Mouse (Mus musculus): ENCODE measurements around the gene Zdhhc1. TPM values are rescaled to one million over a fixed set of nuclear protein-coding genes. Genes with fewer than 3 reads are reported as not detected.

Zdhhc1 gene
- polyA plus RNA-seq, 1 experiment from 2014 or later, result 15.0 TPM

DNA sequence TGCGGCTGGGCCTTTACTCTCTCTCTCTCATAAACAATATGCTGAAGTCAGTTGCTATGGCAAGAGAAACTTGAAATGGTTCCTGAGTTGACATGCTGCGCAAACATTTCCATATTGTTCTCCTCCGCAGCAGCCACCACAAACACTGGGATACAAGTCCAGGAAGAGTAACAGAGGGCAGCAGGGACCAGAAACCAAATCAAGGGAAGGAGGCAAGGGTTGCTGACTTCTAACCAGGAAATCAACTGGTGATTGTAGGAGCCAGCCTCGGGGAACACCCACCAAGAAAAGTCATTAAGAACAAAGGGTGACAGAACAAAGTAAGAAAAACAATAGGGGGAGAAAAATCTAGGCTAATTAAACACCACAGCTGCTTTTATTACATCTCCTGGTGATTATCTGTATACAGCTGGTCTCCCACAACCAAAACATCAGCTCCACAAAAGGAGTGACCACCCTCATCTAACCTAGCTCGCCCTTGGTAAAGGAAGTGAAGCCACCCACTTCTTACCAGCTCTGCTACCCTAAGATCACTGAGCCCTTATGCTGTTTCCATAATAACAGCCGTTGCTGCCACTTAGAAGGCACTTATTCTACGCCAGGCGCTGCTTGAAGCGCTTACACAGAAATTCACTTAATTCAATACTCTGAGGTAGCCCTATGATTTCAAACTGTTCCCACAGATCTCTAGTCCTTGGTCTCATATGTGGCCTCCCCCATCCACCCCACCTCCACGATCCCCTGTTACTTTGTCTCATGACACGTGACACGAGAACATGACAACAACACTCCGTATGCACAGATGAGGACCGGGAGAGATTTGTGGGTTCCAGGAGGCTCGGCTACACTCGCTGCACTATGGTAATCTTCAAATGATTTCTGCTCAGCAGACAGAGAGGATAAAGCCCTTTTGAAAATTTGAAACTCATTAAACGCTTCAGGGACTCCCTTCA is 1.1 kb downstream of the Zdhhc1 start:
- DNase-seq (ENCODE audit: low spot score) (no peak), ATAC-seq (replicated peaks; ENCODE audit: insufficient number of reproducible peaks, low FRiP score, low TSS enrichment, low read depth) (no peak)
- Histone ChIP-seq H3K4me3 (ENCODE audit: low read depth, low read length) (peak overlapping the region; percentile 85; the same call in 1 of the 2 replicates), H3K27me3 (ENCODE audit: control insufficient read depth, insufficient read depth, low read length) (no peaks in the 10 kb centered on the region), H3K4me2 (ENCODE audit: low read depth, low read length) (peak overlapping the region; percentile 93), H3K36me3 (replicated peaks; ENCODE audit: control insufficient read depth, insufficient read depth, low read depth, low read length) (no peaks in the 10 kb centered on the region), H3K27ac (replicated peaks; ENCODE audit: low read depth, low read length) (no peak overlapping the region), H3K4me1 (ENCODE audit: control insufficient read depth, insufficient read depth, low read length) (no peaks in the 10 kb centered on the region), H3K9me3 (replicated peaks; ENCODE audit: control insufficient read depth, low read length) (no peaks in the 10 kb centered on the region), H3K9ac (replicated peaks; ENCODE audit: low read length) (no peak overlapping the region; the same call in 1 of the 2 replicates)
- 42% methylated on average over 17 of the region's 17 CpGs for WGBS

DNA sequence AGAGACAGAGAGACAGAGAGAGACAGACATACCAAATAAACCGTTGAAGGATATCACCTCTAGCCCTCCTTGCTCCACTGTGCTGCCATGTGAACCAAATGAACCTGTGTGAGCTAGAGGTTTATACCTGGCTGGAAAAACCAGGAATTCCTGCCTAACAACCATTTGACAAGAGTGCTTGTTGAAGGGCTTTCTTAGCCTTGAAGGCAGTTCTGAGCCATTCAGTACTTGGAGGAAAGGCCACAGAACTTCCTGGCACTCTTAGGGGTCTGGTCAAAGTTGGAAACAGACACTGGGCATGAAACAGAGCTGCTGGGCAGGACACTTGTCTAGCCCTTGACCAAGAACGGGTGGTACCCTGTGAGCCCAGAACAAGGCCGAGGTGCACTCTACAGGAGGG is 2.1 kb downstream of the Zdhhc1 start:
- H3K27me3 ChIP-seq (ENCODE audit: control insufficient read depth, insufficient read depth, low read length), result no peaks in the 10 kb centered on the region
- ATAC-seq (replicated peaks; ENCODE audit: insufficient number of reproducible peaks, low FRiP score, low TSS enrichment, low read depth), result no peak
- no peak overlapping the region for H3K27ac ChIP-seq (replicated peaks; ENCODE audit: low read depth, low read length)
- H3K4me2 ChIP-seq (ENCODE audit: low read depth, low read length), result no peak overlapping the region
- no peak overlapping the region for H3K9ac ChIP-seq (replicated peaks; ENCODE audit: low read length)
- no peak for DNase-seq (ENCODE audit: low spot score)
- H3K36me3 ChIP-seq (replicated peaks; ENCODE audit: control insufficient read depth, insufficient read depth, low read depth, low read length), result no peaks in the 10 kb centered on the region
- no peak overlapping the region for H3K4me3 ChIP-seq (ENCODE audit: low read depth, low read length)
- no peaks in the 10 kb centered on the region for H3K4me1 ChIP-seq (ENCODE audit: control insufficient read depth, insufficient read depth, low read length)
- 76% methylated on average over 3 of the region's 3 CpGs for WGBS
- no peaks in the 10 kb centered on the region for H3K9me3 ChIP-seq (replicated peaks; ENCODE audit: control insufficient read depth, low read length)

DNA sequence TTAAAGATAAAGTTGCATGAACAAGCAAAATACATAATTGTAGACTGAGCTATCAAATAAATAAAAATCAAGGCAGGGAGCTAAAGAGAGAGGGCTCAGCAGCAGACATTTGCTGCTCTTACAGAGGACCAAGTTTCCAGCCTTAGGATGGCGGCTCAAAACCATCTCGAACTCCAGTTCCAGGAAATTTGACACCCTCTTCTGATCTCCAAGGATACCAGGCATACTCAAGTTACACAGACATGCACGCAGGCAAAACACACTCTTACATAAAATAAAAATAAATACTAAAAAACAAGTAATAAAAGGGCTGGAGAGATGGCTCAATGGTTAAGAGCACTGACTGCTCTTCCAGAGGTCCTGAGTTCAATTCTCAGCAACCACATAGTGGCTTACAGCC is 3.2 kb downstream of the Zdhhc1 start:
- no peak for ATAC-seq (replicated peaks; ENCODE audit: insufficient number of reproducible peaks, low FRiP score, low TSS enrichment, low read depth)
- WGBS, result 12% methylated on average over 3 of the region's 3 CpGs

DNA sequence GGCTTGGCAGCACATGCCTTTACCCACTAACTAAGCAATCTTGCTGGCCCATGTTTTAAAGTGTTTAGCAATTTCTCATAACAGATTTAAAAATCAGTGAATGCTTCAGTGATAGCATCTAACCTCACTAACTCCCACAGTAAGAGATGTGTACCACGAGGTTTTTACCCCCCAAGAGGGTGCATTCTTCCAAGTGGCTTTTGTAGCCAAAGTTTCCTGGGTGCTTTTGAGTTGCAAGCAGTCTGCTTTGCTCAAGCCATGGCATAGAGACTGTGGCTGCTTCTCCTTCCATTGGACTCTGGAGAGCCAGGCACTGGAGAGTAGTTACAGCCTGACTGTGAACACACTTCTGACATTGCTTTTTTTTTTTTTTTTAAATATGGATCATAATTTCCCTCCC is 7.4 kb downstream of the Zdhhc1 start:
- no peaks in the 10 kb centered on the region for H3K4me1 ChIP-seq (ENCODE audit: control insufficient read depth, insufficient read depth, low read length)
- no peak for DNase-seq (ENCODE audit: low spot score)
- WGBS, result 52% methylated on average over 1 of the region's 1 CpGs
- no peak overlapping the region for H3K4me3 ChIP-seq (ENCODE audit: low read depth, low read length)
- no peak overlapping the region for H3K27ac ChIP-seq (replicated peaks; ENCODE audit: low read depth, low read length)
- no peaks in the 10 kb centered on the region for H3K36me3 ChIP-seq (replicated peaks; ENCODE audit: control insufficient read depth, insufficient read depth, low read depth, low read length)
- no peak overlapping the region for H3K9ac ChIP-seq (replicated peaks; ENCODE audit: low read length)
- H3K4me2 ChIP-seq (ENCODE audit: low read depth, low read length), result no peak overlapping the region
- H3K27me3 ChIP-seq (ENCODE audit: control insufficient read depth, insufficient read depth, low read length), result no peaks in the 10 kb centered on the region
- no peaks in the 10 kb centered on the region for H3K9me3 ChIP-seq (replicated peaks; ENCODE audit: control insufficient read depth, low read length)
- ATAC-seq (replicated peaks; ENCODE audit: insufficient number of reproducible peaks, low FRiP score, low TSS enrichment, low read depth), result no peak

More for the DNA sequence above, 3.2 kb downstream of the Zdhhc1 start:
- DNase-seq (ENCODE audit: low spot score), result no peak
- no peak overlapping the region for H3K27ac ChIP-seq (replicated peaks; ENCODE audit: low read depth, low read length)
- H3K4me2 ChIP-seq (ENCODE audit: low read depth, low read length), result no peak overlapping the region
- no peaks in the 10 kb centered on the region for H3K4me1 ChIP-seq (ENCODE audit: control insufficient read depth, insufficient read depth, low read length)
- H3K9me3 ChIP-seq (replicated peaks; ENCODE audit: control insufficient read depth, low read length), result no peaks in the 10 kb centered on the region
- H3K27me3 ChIP-seq (ENCODE audit: control insufficient read depth, insufficient read depth, low read length), result no peaks in the 10 kb centered on the region
- no peaks in the 10 kb centered on the region for H3K36me3 ChIP-seq (replicated peaks; ENCODE audit: control insufficient read depth, insufficient read depth, low read depth, low read length)
- no peak overlapping the region for H3K9ac ChIP-seq (replicated peaks; ENCODE audit: low read length)
- no peak overlapping the region for H3K4me3 ChIP-seq (ENCODE audit: low read depth, low read length)

DNA sequence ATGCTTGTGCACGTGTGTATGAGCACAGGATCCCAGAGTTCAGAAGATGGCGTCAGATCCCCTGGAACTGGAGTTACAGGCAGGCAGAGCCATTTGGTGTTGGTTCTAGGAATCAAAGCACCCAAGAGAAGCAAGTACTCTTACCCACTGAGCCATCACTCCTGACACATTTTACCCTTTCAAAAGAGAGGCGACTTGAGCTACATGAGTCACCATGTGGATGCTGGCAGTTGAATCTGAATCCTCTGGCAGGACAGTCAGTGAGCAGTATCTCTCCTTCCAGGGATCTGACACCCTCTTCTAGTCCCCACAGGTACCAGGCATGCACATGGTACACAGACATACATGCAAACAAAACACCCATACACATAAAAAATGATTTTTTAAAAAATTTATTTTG is 8.6 kb downstream of the Zdhhc1 start:
- WGBS, result 65% methylated on average over 3 of the region's 3 CpGs
- Histone ChIP-seq H3K4me3 (ENCODE audit: low read depth, low read length) (no peak overlapping the region), H3K27me3 (ENCODE audit: control insufficient read depth, insufficient read depth, low read length) (no peaks in the 10 kb centered on the region), H3K4me1 (ENCODE audit: control insufficient read depth, insufficient read depth, low read length) (no peaks in the 10 kb centered on the region), H3K4me2 (ENCODE audit: low read depth, low read length) (no peak overlapping the region), H3K36me3 (replicated peaks; ENCODE audit: control insufficient read depth, insufficient read depth, low read depth, low read length) (no peaks in the 10 kb centered on the region), H3K9me3 (replicated peaks; ENCODE audit: control insufficient read depth, low read length) (no peaks in the 10 kb centered on the region), H3K27ac (replicated peaks; ENCODE audit: low read depth, low read length) (no peak overlapping the region), H3K9ac (replicated peaks; ENCODE audit: low read length) (no peak overlapping the region)
- no peak for ATAC-seq (replicated peaks; ENCODE audit: insufficient number of reproducible peaks, low FRiP score, low TSS enrichment, low read depth)
- no peak for DNase-seq (ENCODE audit: low spot score)

DNA sequence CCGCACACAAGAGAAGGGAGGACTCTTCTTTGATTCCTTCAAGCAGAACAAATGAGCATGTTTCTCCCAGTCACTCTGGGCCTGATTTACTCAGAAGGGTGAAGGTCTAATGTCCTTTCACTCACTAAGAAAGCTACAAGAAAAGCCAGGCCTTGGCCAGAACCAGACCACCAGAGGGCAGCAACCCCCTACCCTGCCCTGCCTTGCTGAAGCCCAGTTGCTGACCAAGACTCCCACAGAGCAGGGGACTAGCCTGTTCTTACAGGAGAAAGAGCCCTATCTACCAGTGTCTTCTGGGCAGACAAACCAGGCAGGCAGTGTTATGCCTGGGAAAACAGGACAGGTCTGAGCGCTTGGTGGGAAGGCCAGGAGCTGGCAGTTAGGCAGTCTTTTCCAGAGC is 12.3 kb downstream of the Zdhhc1 start:
- 0 out of 2 replicates have a peak, but pooled peaks have one; percentile 42 for ATAC-seq (replicated peaks; ENCODE audit: insufficient number of reproducible peaks, low FRiP score, low TSS enrichment, low read depth)
- no peak overlapping the region for H3K9ac ChIP-seq (replicated peaks; ENCODE audit: low read length)
- H3K4me1 ChIP-seq (ENCODE audit: control insufficient read depth, insufficient read depth, low read length), result no peaks in the 10 kb centered on the region; the same call in 1 of the 2 replicates
- H3K27ac ChIP-seq (replicated peaks; ENCODE audit: low read depth, low read length), result 0 out of 2 replicates have a peak overlapping the region, but pooled peaks have one; percentile 44
- WGBS, result 12% methylated on average over 2 of the region's 2 CpGs
- H3K4me3 ChIP-seq (ENCODE audit: low read depth, low read length), result no peak overlapping the region
- peak; percentile 79 for DNase-seq (ENCODE audit: low spot score)
- no peak overlapping the region for H3K4me2 ChIP-seq (ENCODE audit: low read depth, low read length)
- H3K36me3 ChIP-seq (replicated peaks; ENCODE audit: control insufficient read depth, insufficient read depth, low read depth, low read length), result no peaks in the 10 kb centered on the region
- H3K27me3 ChIP-seq (ENCODE audit: control insufficient read depth, insufficient read depth, low read length), result no peaks in the 10 kb centered on the region
- H3K9me3 ChIP-seq (replicated peaks; ENCODE audit: control insufficient read depth, low read length), result no peaks in the 10 kb centered on the region

DNA sequence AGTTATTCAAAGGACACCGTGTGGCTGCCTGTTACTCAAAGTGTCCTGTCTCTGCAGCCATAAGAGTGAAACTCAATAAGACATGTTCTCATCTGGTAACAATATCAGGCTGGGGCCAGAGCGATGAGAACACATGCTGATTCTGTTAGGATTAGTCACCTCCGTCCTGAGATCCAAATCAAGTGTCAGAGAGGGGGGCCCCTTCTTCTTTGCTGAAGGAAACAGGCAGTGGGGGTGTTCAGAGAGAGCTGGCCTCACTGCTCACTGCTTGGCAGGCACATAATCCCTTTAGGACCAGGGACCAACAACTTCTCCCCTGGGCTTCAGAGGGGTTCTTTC is 12.7 kb downstream of the Zdhhc1 start:
- DNase-seq (ENCODE audit: low spot score) (peak; percentile 57), ATAC-seq (replicated peaks; ENCODE audit: insufficient number of reproducible peaks, low FRiP score, low TSS enrichment, low read depth) (no peak; the same call in 1 of the 2 replicates)
- 14% methylated on average over 3 of the region's 3 CpGs for WGBS
- Histone ChIP-seq H3K27ac (replicated peaks; ENCODE audit: low read depth, low read length) (0 out of 2 replicates have a peak overlapping the region, but pooled peaks have one; percentile 44), H3K4me2 (ENCODE audit: low read depth, low read length) (no peak overlapping the region), H3K9ac (replicated peaks; ENCODE audit: low read length) (no peak overlapping the region), H3K36me3 (replicated peaks; ENCODE audit: control insufficient read depth, insufficient read depth, low read depth, low read length) (no peaks in the 10 kb centered on the region), H3K4me3 (ENCODE audit: low read depth, low read length) (no peak overlapping the region), H3K4me1 (ENCODE audit: control insufficient read depth, insufficient read depth, low read length) (no peaks in the 10 kb centered on the region; the same call in 1 of the 2 replicates), H3K27me3 (ENCODE audit: control insufficient read depth, insufficient read depth, low read length) (no peaks in the 10 kb centered on the region), H3K9me3 (replicated peaks; ENCODE audit: control insufficient read depth, low read length) (no peaks in the 10 kb centered on the region)

Data from embryonic facial prominence, embryonic 11.5 days (tissue).